Mouse (Mus musculus) layer of hippocampus, adult 6 months (tissue): ENCODE measurements around the gene Wnt16. TPM values are rescaled to one million over a fixed set of nuclear protein-coding genes. Genes with fewer than 3 reads are reported as not detected.

Source experiments
- long read RNA-seq, 2 experiments: library from polyadenylated mRNA; unstranded; transcript quantifications; one replicate each; pipeline ENCODE4 v2.0.0; 2019 to 2020
- polyA plus RNA-seq: library from polyadenylated mRNA; unstranded; fragments of <200 nt; fragmentation: Nextera tagmentation; gene quantifications from 2 replicates; pipeline ENCODE4 v1.2.3, GENCODE M21; 2021

Gene Wnt16
- polyA plus RNA-seq: 0.59 and 0.73 TPM in 2 replicates
- long read RNA-seq, experiment 1, partial matches to known transcripts: 1 of 1 reads
- long read RNA-seq, experiment 1, other reads (novel, unspliced or antisense): 0 of 1 reads
- long read RNA-seq, experiment 2: 0 reads

GRCm38 (mm10) chr6:22288004-22288736 is at the start of gene Wnt16:
Gene Wnt16 (plus strand): TSS chr6:22288227.

Other genes with a start within 250 kb of the Wnt16 start
- 40.8 and 46.3 TPM in 2 replicates for gene Fam3c, start 68.0 kb downstream of the Wnt16 start, polyA plus RNA-seq